Mouse (Mus musculus) kidney, adult 2 months (tissue): ENCODE data around the gene Slc24a4.

Experiments
- CTCF ChIP-seq: fragments of 200-500 bp; conservative IDR thresholded peaks from 2 replicates; pipeline ENCODE4 v1.5.1; 2011; ENCODE audit warnings: low read depth, mild to moderate bottlenecking, control low read depth, low read length, moderate library complexity, mixed read lengths; ENCODE audit not compliant: insufficient read depth, insufficient read length
- POLR2A ChIP-seq: fragments of 200-500 bp; IDR thresholded peaks from one replicate; pipeline ENCODE4 v1.6.1; 2011; ENCODE audit warnings: low read depth, low read length, control low read depth

GRCm38 (mm10) chr12:102172746-102173145 is 44.2 kb downstream of the Slc24a4 start:
- TF ChIP-seq POLR2A (no peak), CTCF (no peak)
